Mouse (Mus musculus) brain, embryonic 14.5 days (tissue): ENCODE measurements around the gene Trpm3.

Experiments used
- CTCF ChIP-seq: fragments of 200-500 bp; IDR thresholded peaks from 2 replicates; pipeline ENCODE4 v1.5.1; 2012; ENCODE audit warnings: inconsistent platforms, mild to moderate bottlenecking, moderate library complexity, borderline replicate concordance; ENCODE audit not compliant: insufficient read depth, insufficient read length; ENCODE audit errors: extremely low read depth
- POLR2A ChIP-seq: fragments of 200-500 bp; IDR thresholded peaks from 2 replicates; pipeline ENCODE4 v1.6.1; 2012; ENCODE audit warnings: mild to moderate bottlenecking, inconsistent platforms, borderline replicate concordance; ENCODE audit not compliant: poor library complexity, insufficient read depth, insufficient read length, severe bottlenecking; ENCODE audit errors: extremely low read depth

DNA sequence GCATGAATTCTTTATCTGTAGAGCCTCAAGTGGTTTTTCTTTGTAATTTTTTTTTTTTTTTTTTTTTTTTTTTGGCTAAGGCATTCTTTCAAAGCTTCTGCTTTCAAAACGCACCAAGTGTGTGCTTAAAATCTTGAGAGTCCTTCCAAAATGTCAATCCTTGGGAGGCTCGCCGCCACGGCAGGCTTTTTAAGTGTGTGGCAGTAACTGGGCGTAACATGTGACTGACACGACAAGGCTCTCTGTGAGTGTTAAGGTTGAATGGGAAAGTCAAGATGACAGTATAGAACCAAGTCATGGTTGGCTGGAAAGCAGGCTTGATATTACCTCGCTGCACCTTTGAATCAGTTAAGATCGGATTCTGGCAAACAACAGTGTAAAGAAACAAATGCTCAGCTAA lies 200.1 kb downstream of the Trpm3 start:
- TF ChIP-seq POLR2A (no peak), CTCF (no peak)
